Mouse (Mus musculus): ENCODE measurements around the gene Tnrc18.

Tnrc18 gene

DNA sequence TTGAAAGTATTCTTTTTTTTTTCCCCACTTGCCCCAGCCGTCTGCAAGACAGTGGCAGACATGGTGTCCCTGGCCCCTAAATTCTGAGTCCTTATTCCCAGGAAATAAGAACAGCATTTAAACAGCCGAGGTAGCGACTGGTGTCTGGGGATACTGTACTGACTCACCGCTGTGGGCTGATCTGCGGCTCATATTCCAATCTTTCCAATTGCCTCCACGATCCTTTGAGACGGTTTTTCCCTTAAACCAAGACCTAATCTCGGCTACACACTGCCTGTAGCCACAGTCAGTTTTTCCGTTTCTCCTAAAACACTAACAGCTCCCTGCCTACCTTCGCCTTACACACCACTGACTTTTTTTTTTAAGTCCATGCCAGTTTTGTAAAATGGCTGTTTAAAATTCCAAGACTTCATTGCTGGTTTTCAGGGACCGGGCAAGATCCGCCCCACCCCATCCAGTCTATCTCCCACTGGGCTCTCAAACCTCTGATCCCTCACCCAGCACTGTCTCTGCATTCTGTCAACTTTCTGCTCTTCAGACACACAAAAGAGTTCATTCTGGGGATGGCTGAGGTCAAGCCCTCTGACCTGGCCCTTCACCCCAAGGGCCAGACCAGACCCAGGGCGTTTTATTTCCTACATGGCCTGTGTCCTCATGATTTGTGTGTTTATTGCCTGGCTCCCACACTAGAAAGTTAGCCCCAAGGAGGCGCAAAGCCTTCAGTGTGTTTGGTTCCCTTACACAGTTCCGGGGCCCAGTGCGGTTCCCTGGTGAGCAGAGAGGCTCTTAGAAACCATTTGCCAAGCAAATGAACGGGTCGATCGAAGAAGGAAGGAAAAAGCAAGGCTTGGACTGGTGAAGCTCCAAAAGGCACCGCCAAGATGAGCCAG is 6.5 kb downstream of the Tnrc18 start:
- DNase-seq (ENCODE audit: low spot score in 2 of 2) = no peak

DNA sequence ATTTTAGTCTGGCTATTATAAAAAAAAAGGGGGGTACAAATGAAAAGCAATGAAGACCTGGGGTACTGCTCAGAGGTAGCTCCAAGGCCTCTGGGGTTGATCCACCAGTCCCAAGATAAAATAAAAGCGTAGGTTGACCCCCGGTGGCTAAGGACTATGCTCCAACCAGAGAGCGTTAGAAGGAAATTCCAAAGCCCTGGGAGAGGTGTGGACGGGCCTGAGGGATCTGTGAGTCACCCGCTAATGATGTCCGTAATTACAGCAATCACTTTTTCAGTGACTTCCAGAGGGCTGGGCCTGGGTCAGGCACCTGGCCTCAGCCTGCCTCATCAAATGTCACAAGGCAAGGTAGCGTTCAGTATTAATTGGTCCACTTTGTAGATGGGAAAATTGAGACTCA is 9.8 kb downstream of the Tnrc18 start:
- DNase-seq (ENCODE audit: low spot score in 2 of 2) = no peak

DNA sequence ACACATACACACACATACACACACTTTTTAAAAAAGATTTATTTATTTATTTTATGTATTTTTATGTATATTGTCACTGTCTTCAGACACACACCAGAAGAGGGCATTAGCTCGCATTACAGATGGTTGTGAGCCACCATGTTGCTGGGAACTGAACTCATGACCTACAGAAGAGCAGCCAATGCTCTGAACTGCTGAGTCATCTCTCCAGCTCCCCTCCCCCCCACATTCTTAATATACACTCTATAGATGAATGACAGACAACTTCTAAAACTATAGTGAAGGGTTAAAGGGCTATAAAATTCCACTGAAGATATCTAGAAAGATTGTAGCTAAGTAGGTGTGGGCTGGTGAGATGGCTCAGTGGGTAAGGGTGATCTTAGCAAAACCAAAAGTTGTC is 13.7 kb downstream of the Tnrc18 start:
- DNase-seq (ENCODE audit: low spot score in 2 of 2) = no peak

DNA sequence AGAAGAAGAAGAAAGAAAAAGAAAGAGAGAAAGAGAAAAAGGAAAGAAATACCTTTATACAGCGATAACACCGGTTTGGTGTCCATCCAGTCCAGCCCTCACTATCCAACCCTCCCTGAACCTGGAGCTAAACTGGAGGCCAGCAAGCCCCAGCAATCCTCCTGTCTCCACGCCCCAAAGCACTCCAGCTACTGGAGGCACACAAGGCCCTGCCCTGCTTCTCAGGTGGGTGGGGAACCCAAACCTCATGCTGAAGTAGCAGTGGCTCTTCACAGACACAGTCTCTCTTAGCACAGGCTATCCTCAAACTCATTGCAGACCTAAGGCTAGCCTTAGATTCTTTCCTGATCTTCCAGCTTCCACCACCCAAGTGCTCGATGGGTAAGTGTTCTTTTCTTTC is 14.6 kb downstream of the Tnrc18 start:
- no peak for DNase-seq (ENCODE audit: low spot score in 2 of 2)

DNA sequence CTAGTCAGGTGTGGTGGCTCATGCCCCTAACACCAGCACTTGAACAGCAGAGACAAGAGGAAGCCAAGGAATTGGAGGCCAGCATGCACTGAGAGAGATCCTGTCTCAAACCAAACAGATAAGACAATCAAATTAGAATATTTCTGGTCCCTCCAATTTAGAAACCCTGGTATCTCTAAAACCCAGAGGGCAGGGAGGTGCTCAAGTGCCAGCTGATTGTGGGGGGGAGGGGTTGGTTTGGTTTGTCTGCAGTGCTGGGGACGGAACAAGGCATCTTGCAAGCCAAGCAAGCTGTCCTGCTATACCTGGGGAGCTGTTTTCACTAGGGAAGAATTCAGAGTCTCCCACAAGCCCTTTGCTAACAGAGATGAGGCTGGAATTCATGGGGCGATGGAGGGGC is 15.5 kb downstream of the Tnrc18 start:
- DNase-seq (ENCODE audit: low spot score in 2 of 2) = no peak

DNA sequence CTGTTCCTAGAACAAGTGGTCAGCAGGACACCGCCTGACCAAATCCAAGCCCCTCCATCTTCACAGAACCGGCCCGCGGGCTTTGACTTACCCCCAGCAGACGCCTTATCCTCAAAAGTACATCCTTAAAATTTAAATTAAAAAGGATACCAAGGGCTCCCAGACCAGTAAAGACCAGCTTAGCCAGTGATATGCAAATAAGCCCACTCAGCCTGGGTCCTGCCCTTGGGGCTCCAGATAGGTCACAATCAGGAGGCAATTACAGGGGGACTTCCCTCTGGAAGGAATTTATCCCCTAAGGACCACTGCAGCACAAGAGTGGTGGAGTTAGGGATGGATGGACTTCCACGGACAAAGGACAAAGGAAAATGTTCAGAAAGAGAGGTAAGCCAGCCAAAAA is 16.8 kb downstream of the Tnrc18 start:
- no peak for DNase-seq (ENCODE audit: low spot score in 2 of 2)

DNA sequence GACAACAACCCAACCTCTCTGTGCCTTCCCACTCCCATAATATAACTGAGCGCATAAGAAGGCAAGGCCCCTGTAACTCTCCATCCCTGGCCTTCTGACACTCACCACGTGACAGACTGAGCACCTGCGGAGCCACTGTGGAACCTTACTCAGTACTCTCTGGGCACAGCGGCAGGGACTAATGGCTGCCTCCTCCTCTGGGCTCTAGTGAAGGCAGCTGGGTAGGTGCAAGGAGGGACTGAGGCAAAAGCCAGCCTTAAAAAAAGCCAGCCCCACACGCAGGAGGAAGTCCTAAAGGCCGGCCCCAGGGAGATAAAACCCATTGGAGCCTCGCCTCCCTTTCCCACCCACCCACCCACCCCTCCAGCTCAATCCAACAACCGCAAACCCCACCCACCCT is 17.3 kb downstream of the Tnrc18 start:
- DNase-seq (ENCODE audit: low spot score in 2 of 2) = no peak

DNA sequence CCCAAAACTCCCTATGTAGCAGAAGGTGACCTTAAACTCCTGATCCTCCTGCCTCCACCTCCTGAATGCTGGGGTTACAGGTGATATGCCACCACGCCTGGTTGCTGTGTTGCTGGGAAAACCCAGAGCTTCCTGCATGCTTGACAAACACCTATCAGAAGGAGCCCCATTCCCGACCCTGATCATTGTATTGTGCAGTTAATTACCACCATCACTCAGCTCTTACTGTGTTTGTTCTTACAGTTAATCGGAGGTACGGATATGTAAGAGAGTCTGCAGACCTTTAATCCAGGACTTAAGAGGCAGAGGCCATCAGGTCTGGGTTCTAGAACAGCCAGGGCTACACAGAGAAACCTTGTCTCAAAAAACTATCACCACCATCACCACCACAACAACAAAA is 18.2 kb downstream of the Tnrc18 start:
- DNase-seq (ENCODE audit: low spot score in 2 of 2) = no peak

DNA sequence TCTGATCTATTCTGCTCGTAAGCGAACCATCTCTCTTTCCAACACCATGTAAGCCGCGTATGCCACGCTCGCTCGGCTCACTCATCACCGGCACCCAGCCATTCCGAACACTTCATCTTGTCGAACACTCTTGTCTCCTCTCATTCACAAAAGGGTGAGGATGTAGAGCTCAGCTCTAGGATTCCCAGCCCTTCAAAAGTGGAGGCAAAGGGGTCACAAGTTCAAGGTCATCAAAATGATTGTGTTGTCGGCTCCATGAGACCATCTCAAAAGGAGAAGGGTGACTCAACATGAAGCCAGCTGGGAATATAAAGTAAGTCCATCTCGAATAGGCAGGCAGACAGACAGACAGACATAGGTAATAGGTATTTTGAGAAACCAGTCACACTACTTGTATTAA is 19.3 kb downstream of the Tnrc18 start:
- DNase-seq (ENCODE audit: low spot score in 2 of 2) = no peak

DNA sequence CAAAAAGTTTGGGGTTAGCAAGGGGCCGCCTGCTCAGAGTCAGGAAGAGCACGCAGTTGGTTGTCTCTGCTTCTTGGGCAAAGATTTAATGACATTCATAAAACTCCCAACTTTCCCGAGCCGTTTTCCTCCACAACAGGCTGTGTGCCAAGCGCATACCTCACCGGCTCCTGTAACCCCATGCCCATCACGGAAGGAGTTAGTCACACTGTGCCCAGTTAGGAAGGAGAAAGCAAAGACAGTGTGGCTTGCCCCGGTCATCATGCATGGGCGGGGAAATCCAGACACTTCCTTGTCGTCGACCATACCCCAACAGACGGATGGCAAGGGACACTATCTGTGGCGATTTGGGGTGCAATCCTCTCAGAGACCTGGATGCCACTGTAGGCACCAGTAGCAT is 19.8 kb downstream of the Tnrc18 start:
- no peak for DNase-seq (ENCODE audit: low spot score in 2 of 2)

DNA sequence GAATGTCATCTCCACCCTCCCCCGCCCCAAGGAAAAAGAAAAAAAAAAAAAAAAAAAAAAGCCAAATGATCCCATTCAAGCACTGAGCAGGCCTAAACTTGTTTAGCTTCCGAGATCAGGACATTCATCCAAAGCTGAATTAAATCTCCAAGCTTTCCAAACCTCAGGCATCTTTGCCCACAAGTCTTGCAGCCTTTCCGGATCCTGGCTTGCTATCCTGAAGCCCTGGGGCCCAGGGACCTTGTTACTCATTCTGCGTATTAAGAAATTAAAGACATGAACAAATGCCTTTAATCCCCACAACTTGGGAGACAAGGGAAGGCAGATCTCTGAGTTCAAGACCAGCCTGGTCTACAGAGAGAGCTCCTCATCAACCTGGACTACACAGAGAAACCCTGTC is 20.5 kb downstream of the Tnrc18 start:
- DNase-seq (ENCODE audit: low spot score in 2 of 2) = no peak

DNA sequence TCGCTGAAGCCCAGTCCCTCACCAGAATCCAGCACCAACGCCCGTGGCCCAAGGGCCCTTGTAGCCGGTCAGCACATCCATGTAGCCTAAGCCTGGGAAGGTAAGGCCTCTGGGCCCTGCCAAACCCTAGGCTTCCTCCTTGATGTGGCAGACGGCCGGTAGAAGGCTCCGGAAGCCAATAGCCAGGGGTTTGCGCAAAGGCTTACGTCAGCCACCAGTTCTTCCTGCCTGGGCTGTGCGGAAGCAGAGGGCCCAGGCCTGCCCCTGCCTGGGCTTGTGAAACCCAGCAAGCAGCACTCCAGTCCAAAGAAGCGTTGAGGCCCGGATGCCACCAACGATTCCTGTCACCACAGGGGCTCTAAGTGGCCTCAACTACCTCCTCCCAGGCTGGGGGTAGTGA is 22.9 kb downstream of the Tnrc18 start:
- no peak for DNase-seq (ENCODE audit: low spot score in 2 of 2)

DNA sequence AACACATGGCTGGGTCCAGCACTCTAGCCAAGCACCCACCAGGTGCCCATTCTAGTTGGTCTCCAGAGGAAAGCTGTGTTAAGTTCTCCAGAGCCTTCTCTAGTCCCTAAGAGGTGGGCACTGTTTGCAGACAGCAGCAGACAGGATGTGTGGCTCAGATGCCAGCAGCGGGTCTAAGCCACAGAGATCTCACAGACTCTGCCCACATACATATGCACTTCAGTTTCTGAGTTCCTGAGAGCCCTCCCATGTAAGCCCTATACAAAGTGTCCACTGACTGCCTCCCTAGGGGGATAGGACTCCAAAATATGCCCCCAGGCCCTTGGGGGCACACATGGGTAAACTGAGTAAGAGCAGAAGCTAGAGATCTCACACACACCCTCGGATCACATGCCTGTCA is 23.3 kb downstream of the Tnrc18 start:
- no peak for DNase-seq (ENCODE audit: low spot score in 2 of 2)

DNA sequence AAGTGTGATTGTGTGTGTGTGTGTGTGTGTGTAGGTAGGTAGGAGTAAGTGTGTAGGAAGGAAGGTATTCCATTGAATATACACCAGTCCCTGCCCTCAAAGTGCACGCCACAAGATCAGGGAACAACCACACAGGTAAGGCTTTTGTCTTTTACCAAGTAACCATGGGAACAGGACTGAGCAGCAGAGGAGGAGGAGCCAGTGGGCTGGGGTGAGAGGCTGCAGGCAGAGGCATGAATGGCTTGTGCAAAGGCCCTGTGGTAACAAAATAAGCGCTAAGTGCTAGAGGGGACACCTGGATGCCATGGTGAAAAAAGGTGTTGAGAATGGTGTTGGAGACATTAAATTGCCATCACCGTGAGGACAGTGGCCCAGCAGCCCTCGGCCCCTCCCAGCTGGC is 24.9 kb downstream of the Tnrc18 start:
- no peak for DNase-seq (ENCODE audit: low spot score in 2 of 2)

DNA sequence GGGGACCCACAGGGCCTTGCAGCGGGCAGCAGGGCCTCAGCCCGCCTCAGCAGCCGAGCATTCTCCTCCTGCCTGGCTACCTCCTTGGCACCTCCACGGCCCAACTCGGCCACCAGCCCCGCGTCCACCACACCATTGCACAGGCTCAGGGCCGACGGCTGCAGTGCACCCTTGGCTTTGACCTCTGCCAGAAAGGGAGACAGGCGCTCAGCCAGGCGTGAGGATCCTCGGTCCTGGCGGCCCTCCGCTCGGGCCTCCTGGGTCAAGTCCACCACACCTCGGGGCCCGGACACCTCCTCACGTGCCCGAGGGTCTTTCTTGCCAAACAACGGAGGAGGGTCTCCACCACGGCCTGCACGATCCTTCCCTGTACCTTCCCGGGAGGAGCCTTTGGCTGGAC is 29.2 kb downstream of the Tnrc18 start:
- DNase-seq (ENCODE audit: low spot score in 2 of 2) = no peak

DNA sequence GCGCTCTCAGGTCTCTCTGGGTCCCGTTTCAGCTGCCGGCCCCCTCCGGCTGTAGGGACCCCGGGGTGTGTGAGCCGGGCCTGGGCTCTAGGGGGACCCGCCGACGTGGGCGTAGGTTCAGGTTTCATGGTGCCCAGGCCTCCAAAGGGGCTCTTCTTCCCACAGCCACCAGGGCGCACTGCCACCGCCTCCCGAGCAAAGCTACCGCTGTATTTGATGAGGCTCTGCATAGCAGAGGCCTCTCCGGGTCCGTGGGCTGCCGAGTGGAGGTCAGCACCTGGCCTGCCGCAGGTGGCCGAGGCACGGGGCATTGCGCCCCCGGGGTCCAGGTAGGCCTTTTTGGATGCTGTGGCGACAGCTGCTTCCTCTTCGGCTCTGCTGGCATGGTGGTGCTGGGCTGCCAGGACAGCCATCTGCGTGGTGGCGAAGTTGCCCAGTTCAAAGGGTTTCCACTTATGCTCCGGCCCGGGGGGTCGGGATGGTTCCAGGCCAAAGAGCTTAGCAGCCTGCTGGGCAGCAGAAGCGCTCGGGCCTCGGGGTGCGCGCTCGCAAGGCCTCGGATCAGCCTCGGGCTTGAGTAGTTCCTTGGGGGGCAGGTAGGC is 30.1 kb downstream of the Tnrc18 start:
- peak in 1 of 2 experiments; percentile 50 for DNase-seq (ENCODE audit: low spot score in 2 of 2)

DNA sequence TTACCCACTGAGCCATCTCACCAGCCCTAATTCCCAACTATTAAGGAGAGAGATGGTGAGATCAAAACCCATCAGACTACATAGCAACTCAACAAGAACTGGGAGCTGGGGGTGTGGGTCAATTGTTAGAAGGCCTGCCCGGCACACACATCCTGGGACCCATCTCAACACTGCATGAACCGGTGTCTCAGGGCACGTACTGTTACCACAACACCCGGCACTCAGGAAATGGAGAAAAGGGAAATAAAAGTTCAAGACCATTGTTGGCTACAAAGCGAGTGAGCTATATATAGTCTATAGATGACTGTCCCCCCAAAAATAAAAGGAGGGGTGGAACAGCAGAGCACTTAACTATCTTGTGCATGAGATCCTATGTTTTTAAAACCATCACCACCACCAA is 30.8 kb downstream of the Tnrc18 start:
- no peak for DNase-seq (ENCODE audit: low spot score in 2 of 2)

DNA sequence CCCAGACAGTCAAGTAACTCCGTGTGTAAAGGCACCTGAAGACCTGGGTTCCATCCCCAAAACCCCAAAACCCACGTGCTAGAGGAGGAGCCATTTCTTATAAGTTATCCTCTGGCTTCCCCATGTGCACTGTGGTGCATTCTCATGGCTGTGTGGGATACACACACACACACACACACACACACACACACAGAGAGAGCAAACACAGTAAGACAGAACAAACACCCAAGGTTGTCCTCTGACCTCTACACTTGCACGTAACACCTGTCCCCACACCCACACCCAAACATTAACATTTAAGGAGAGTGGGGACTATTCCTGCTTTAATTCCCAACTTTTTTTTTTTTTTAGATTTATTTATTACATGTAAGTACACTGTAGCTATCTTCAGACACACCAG is 31.2 kb downstream of the Tnrc18 start:
- no peak for DNase-seq (ENCODE audit: low spot score in 2 of 2)

DNA sequence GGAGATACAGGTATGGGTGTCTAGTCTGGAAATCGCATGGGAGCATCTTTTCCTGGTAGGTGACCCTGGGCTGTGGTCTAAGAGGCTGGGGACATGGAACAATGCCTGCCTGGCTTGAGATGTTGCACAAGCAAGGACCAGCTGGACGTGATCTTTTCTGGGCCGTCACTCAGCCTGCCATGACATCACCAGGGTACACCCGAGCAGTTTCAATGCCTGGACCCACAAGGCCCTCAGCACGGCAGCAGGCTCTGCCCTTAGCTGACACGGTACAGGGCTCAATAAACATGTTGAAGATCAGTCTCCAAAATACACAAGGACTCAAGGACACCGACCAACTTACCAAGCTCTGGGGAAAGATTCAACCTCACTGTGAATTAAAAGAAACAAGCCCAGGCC is 34.3 kb downstream of the Tnrc18 start:
- DNase-seq (ENCODE audit: low spot score in 2 of 2) = no peak

DNA sequence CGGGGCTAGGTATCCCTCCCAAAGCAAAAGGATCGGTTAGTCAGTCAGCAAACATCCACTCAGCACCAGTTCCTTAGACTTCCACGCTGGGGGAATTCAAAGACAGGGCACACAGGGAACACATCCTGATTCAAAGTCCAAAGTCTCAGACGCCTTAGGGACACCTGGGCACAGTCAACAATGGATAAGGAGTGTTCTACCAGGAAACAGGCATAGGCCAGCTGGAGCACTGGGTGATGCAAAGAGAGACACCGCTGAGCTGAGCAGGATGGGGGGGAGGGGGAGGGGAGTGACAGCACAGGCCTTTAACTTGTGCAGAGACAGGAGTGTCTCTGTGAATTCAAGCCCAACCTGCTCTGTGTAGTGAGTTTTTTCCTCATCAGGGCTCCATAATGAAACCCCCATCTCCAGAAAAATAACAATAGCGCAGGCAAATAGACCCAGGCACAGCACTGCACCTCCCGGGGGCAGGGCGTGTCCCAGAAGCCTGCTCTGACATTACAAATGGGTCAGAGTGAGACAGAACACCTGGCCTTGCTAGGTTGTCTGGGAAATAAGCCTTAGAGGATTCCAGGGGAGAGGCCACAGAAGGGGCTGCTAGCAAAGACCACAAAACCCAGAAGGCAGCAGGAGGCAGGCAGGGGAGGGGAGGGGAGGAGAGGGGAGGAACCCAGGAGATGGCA is 34.9 kb downstream of the Tnrc18 start:
- DNase-seq (ENCODE audit: low spot score in 2 of 2) = no peak

DNA sequence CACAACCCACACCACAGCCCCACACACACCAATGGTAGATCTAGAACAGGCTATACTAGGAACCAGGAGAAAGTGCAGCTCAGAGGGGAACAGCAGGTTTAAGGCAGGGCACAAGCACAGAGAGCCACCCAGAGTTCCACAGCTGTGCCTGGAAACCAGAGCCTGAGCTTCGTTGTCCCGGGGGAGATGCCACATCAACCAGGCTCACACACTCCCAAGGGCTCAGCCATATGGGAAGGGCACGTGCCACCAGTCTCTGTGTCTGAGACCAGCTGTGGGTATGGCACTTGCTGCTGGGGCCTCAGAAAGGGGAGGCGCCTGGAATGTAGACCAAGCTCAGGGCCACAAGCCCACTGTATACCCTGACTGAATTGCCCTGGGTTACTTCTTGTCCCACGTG is 36.9 kb downstream of the Tnrc18 start:
- DNase-seq (ENCODE audit: low spot score in 2 of 2) = no peak

DNA sequence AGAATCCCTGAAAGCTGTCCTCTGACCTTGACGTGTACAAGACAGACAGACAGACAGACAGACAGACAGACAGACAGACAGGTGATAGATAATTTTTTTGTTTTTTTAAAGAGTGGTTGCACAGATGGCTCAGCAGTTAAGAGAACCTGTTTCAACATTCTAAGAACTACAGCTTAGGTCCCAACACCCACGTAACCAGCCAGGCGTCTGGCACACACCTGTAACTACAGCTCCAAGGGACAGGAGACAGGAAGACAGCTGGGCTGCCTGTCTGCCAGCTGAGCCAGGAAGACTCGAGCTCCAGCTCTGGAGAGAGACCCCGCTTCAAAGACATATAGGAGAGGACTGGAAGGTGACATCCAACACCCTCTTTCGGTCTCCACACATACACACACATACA is 38.6 kb downstream of the Tnrc18 start:
- DNase-seq (ENCODE audit: low spot score in 2 of 2) = no peak

DNA sequence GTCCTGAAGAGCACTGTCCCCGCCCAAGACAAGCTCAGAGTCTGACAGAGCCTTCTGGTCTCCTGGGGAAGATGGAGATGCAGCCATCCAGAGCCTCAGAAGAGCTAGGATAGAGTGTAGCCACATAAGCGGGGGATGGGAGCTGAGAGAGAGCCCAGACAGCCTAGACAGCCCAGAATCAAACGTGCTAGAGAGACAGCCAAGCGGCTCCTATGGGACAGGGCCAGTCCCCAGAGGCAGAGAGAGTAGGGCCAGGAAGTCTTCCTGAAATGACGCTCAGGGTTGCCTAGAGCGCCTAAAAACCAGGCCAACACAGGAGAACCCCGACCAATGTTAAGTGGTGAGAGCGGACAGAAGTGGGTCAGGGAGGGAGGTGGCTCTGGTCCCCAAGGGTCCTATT is 39.3 kb downstream of the Tnrc18 start:
- no peak for DNase-seq (ENCODE audit: low spot score in 2 of 2)

Data from cerebellum, postnatal 4 days (tissue).